Mouse (Mus musculus) small intestine, adult 2 months (tissue): ENCODE results near the gene Dpp4.

Experiments
- CTCF ChIP-seq: fragments of 200-500 bp; IDR thresholded peaks from 2 replicates; pipeline ENCODE4 v1.5.1; 2012; ENCODE audit warnings: low read depth, mild to moderate bottlenecking, control low read depth, inconsistent platforms, low read length, moderate library complexity, mixed read lengths; ENCODE audit not compliant: insufficient replicate concordance, insufficient read length; ENCODE audit errors: extremely low read depth
- POLR2A ChIP-seq: fragments of 200-500 bp; IDR thresholded peaks from 2 replicates; pipeline ENCODE4 v1.6.1; 2012; ENCODE audit warnings: low read depth, mild to moderate bottlenecking, control low read depth, inconsistent platforms, low read length, moderate library complexity

DNA sequence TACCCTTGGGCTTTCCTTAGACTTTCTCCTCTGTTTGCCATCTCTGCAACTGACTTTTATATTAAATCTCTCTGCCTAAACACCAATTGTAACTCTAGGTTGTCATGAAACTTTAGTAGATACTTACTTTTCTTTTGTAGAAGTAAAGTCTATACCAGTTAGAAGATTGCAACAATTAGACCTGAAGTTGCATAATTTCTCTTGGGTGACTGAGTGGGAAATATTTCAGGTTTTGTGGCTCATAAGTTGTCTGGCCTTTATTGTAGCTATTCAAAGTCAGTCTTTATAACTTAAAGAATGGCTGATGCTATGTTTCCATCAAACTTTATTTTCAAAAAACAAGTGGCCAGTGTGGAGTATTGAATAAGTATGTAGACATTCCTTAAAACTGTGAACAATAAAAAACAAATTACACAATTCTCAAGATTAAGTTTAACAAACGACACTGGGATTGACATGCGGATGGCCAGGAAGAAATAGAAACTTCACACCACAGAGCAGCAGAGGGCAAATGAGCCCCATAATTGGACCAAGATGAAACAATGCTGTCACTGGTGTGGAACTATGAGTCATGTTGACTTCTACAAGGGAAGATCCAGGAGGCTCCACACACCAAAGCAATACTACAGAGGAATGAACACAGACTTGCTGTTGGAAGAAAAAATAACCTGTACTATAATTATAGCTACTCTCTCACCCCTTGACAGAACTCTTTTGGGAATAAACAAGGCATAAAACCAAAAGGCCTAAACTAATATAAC, 13.7 kb downstream of the Dpp4 start:
- TF ChIP-seq CTCF (no peak), POLR2A (no peak)
